Mouse (Mus musculus) hematopoietic stem cell, adult 5-6 weeks (primary cell): ENCODE results near the gene Trmu. TPM values are rescaled to one million over a fixed set of nuclear protein-coding genes. Genes with fewer than 3 reads are reported as not detected.

Experiments used
- ATAC-seq, 2 experiments: fragments of 125-278 bp in 1 of 2; replicated peaks in 1 of 2; 2 replicates each; pipeline ENCODE4 v1.8.0; 2016 to 2017; ENCODE audit warnings: inconsistent platforms in 2 of 2, mild to moderate bottlenecking in 2 of 2, moderate number of reproducible peaks in 2 of 2, low read depth in 1 of 2, moderate TSS enrichment in 1 of 2; ENCODE audit not compliant: low FRiP score in 2 of 2, poor library complexity in 2 of 2, severe bottlenecking in 2 of 2, insufficient read depth in 1 of 2, low TSS enrichment in 1 of 2
- total RNA-seq: library from RNA; stranded (forward); fragments of 172-1452, 232-1000 nt; gene quantifications from 2 replicates; pipeline ENCODE4 v1.2.3, GENCODE M21; 2017

Gene Trmu
- total RNA-seq, 1 experiment from 2014 or later = 18.3 TPM

- no peak for ATAC-seq
These were observed 49.0 kb downstream of the Trmu start for GRCm38 (mm10) chr15:85928161-85928560.

GRCm38 (mm10) chr15:85935627-85936049 lies 56.5 kb downstream of the Trmu start:
- ATAC-seq = no peak

Other genes starting within 250 kb of the Trmu start
- gene Ppara, start 144.3 kb upstream of the Trmu start, total RNA-seq = not detected in 2 replicates
- gene Cdpf1, start 67.6 kb upstream of the Trmu start, total RNA-seq = 12.1 and 12.4 TPM in 2 replicates
- 0.19 TPM in 1 of 2 replicates, not detected in the other for gene Pkdrej, start 57.6 kb upstream of the Trmu start, total RNA-seq
- gene Ttc38, start 47.0 kb upstream of the Trmu start, total RNA-seq = 7.6 and 11.3 TPM in 2 replicates
- 9.4 and 13.3 TPM in 2 replicates for gene Gtse1, start 19.6 kb upstream of the Trmu start, total RNA-seq
- 3.0 and 7.9 TPM in 2 replicates for gene Celsr1, start 154.5 kb downstream of the Trmu start, total RNA-seq
- gene Gramd4, start 178.4 kb downstream of the Trmu start, total RNA-seq = 37.6 and 66.4 TPM in 2 replicates